Mouse (Mus musculus) intestine, embryonic 15.5 days (tissue): ENCODE results near the gene Hist3h2ba. TPM values are rescaled to one million over a fixed set of nuclear protein-coding genes. Genes with fewer than 3 reads are reported as not detected.

Source experiments
- ATAC-seq: fragments of 200-750 bp; cut with Nextera tagmentation; 2 replicates; pipeline ENCODE4 v1.8.0; 2017; ENCODE audit warnings: moderate TSS enrichment, moderate library complexity
- H3K27ac ChIP-seq: fragments of 300-500 bp; sonication (generic); 2 replicates; pipeline ENCODE4 v1.5.1; 2015; ENCODE audit warnings: mild to moderate bottlenecking, inconsistent platforms
- H3K27me3 ChIP-seq: fragments of 300-500 bp; sonication (generic); replicated peaks from 2 replicates; pipeline ENCODE4 v1.6.1; 2015; ENCODE audit warnings: inconsistent platforms
- H3K36me3 ChIP-seq: fragments of 300-500 bp; sonication (generic); 2 replicates; pipeline ENCODE4 v1.6.1; 2015; ENCODE audit warnings: inconsistent platforms
- H3K4me1 ChIP-seq: fragments of 300-500 bp; sonication (generic); replicated peaks from 2 replicates; pipeline ENCODE4 v1.6.1; 2015; ENCODE audit warnings: inconsistent platforms
- H3K4me2 ChIP-seq: fragments of 300-500 bp; sonication (generic); replicated peaks from 2 replicates; pipeline ENCODE4 v1.6.1; 2015; ENCODE audit warnings: mild to moderate bottlenecking, inconsistent platforms
- H3K4me3 ChIP-seq: fragments of 300-500 bp; sonication (generic); replicated peaks from 2 replicates; pipeline ENCODE4 v1.5.1; 2015; ENCODE audit warnings: inconsistent platforms
- H3K9ac ChIP-seq: fragments of 300-500 bp; sonication (generic); 2 replicates; pipeline ENCODE4 v1.6.1; 2015; ENCODE audit warnings: inconsistent platforms
- H3K9me3 ChIP-seq: fragments of 300-500 bp; sonication (generic); 2 replicates; pipeline ENCODE4 v1.6.1; 2016; ENCODE audit warnings: inconsistent platforms
- WGBS: fragments of 180-500 bp; shearing (Covaris S2); methylation state at CpG from one replicate; pipeline ENCODE4 v1.1.7; 2015; 5-methylcytosine and 5-hydroxymethylcytosine counted together
- polyA plus RNA-seq: library from polyadenylated mRNA; unstranded; fragments of >200 nt; fragmentation: Nextera tagmentation; extraction: Ambion mirVana; gene quantifications from 2 replicates; pipeline ENCODE4 v1.2.1, GENCODE M21; 2015

Gene Hist3h2ba
- polyA plus RNA-seq, 1 experiment from 2014 or later = 39.9 TPM

DNA sequence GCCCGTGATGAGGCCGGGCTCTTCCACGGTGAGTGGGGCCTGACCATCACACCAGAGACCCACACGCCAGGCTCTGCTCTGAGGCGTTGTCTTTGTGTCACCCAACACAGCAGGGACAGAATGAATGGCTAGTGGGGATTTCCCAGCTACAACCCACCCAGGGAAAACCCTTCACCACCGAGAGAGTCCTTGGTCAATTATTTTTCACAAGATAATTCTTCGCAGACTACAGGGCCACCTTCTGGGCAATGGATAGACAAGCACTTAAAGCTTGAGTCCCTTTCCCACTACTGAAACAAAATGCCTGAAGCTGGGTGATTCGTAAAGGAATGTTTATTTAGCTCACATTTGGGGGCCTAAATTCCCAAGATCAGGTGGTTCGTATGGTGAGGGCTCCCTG is 26.3 kb upstream of the Hist3h2ba start:
- H3K9me3 ChIP-seq = no peaks in the 10 kb centered on the region
- no peak for ATAC-seq
- no peak overlapping the region for H3K4me2 ChIP-seq
- no peak overlapping the region for H3K4me3 ChIP-seq
- H3K27me3 ChIP-seq = no peaks in the 10 kb centered on the region
- no peak overlapping the region for H3K9ac ChIP-seq
- no peaks in the 10 kb centered on the region for H3K4me1 ChIP-seq
- H3K27ac ChIP-seq = no peak overlapping the region
- H3K36me3 ChIP-seq = no peaks in the 10 kb centered on the region
- WGBS = 77% methylated on average over 9 of the region's 9 CpGs

DNA sequence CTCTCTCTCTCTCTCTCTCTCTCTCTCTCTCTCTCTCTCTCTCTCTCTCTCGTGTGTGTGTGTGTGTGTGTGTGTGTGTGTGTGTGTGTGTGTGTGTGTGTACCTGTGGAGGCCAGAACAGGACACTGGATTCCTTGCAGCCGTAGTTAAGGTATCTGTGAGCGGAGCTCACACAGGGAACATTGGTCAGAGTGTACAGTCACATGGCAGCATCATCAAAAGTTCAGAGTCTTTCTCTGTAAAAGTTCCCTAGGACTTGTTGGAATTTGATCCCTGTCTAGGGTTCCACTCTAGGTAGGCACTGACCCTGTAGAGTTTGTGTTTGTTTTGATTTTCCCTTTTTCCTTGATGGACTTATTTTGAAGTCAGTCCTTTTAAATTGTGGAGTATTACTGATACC is 22.1 kb upstream of the Hist3h2ba start:
- no peak overlapping the region for H3K27ac ChIP-seq
- ATAC-seq = peak; percentile 35; the same call in 1 of the 2 replicates
- H3K27me3 ChIP-seq = no peaks in the 10 kb centered on the region
- no peak overlapping the region for H3K9ac ChIP-seq
- peaks cover 6% of the 10 kb centered on the region; the same call in 1 of the 2 replicates for H3K36me3 ChIP-seq
- no peaks in the 10 kb centered on the region for H3K9me3 ChIP-seq
- no peak overlapping the region for H3K4me2 ChIP-seq
- H3K4me3 ChIP-seq = no peak overlapping the region
- H3K4me1 ChIP-seq = 0 out of 2 replicates have a peak, but pooled peaks cover 7% of the 10 kb centered on the region
- WGBS = 54% methylated on average over 2 of the region's 3 CpGs

DNA sequence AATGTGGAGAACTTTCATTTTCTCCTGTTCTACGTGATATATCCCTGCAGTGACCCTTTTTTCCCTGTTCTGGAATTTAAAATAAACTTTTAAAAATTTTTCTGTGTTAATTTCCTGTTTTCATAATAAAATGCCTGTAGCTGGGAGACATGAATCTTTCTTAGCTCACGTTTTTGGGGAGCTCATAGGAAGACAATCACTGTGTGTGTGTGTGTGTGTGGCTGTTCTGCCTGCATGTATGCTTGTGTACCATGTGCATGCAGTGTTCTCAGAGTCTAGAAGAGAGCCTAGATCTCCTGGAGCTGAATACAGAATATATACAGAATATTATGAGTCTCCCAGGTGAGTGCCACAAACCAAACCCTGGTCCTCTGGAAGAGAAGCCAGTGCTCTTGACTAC is 21.7 kb upstream of the Hist3h2ba start:
- Histone ChIP-seq H3K4me3 (no peak overlapping the region), H3K27ac (no peak overlapping the region), H3K4me2 (no peak overlapping the region), H3K36me3 (peaks cover 6% of the 10 kb centered on the region; the same call in 1 of the 2 replicates), H3K9ac (no peak overlapping the region), H3K9me3 (no peaks in the 10 kb centered on the region), H3K4me1 (0 out of 2 replicates have a peak, but pooled peaks cover 10% of the 10 kb centered on the region), H3K27me3 (no peaks in the 10 kb centered on the region)
- no peak for ATAC-seq
- WGBS = 58% methylated on average over 2 of the region's 2 CpGs

DNA sequence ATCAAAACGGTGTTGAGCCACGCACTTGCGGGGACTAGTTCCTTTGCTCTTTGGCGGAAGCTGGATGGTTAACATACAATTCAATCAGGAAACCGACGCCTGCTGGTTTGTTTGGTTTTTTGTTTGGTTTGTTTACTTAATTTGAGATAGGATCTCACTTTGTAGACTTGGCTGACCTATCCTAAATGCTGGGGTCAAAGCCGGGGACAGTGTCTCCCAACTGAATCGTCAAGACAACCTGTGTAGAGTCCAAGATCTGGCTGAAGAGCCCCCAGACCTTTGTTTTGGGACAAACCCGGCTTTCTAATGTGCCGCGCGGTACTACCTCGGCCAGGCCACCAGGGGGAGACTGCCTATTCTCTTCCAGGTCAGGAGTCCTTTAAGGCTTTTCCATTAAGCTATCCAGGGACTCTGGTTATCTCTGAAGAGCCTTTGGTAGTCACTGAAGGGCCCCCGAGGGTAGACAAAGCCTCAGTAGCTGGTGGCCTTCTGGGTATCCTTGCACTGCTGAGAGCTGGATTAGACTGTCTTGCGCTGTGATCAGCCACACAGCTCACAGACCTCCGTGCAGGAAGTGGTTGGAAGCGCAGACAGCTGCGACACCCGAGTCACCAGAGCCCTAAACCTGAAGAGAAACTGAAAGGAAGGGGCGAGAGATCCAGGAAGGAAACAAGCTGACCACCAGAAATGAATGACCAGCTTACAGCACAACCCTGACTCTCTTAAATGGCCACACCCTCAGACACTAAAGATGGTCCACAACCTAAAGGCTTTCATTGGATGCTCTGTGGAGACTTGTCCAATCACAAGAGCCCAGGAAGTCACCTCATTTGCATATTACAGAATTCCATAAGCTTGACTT is 20.7 kb upstream of the Hist3h2ba start:
- 20% methylated on average over 20 of the region's 20 CpGs for WGBS
- Histone ChIP-seq H3K9me3 (no peaks in the 10 kb centered on the region), H3K9ac (0 out of 2 replicates have a peak overlapping the region, but pooled peaks have one; percentile 5), H3K36me3 (peaks cover 10% of the 10 kb centered on the region), H3K27ac (peak overlapping the region; percentile 42), H3K4me2 (peak overlapping the region; percentile 46), H3K27me3 (no peaks in the 10 kb centered on the region), H3K4me3 (peak overlapping the region; percentile 17; the same call in 1 of the 2 replicates), H3K4me1 (0 out of 2 replicates have a peak, but pooled peaks cover 10% of the 10 kb centered on the region)
- peak; percentile 65 for ATAC-seq

DNA sequence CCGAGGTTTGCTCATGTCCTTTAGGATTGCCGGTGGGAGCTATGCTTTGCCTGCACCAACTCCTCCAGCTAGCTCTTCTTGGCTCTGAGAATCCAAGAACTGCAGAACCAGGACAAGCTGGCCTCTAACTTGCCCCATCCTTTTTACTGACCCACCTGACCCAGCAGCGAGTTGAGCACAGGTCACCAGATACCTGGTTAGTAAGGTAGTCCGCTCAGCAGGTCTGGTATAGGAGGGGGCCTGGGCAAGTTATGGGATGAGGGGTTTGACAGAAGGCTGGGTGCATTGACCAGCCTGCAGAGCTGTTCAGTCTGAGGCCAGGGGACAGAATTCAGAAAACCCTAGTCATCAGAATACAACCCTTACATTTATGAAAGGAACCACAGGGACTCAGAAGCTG is 19.7 kb upstream of the Hist3h2ba start:
- Histone ChIP-seq H3K9me3 (no peaks in the 10 kb centered on the region), H3K9ac (no peak overlapping the region), H3K36me3 (peaks cover 21% of the 10 kb centered on the region), H3K4me1 (0 out of 2 replicates have a peak, but pooled peaks cover 10% of the 10 kb centered on the region), H3K4me3 (no peak overlapping the region), H3K27me3 (no peaks in the 10 kb centered on the region), H3K27ac (no peak overlapping the region), H3K4me2 (no peak overlapping the region)
- ATAC-seq = no peak
- WGBS = 74% methylated on average over 3 of the region's 4 CpGs

DNA sequence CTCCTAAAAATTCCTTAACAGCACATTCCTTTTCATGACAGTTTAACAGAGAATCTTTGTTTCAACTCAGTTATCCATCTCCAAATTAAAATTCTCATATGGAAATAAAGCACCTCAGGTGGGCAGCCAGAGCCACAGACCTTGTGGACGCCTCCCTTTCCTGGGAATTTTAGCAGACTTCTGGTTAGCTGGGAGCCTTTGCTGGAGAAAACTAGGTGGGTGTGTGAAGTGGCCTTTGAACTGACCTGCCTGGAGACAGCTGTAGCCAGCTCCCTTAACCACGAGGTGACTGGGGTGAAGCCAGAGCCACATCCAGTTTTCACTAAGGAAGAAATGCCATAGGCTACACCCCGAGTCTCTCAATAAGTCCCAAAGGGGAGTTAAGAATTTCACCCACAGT is 19.1 kb upstream of the Hist3h2ba start:
- Histone ChIP-seq H3K27me3 (no peaks in the 10 kb centered on the region), H3K4me1 (0 out of 2 replicates have a peak, but pooled peaks cover 10% of the 10 kb centered on the region), H3K4me3 (no peak overlapping the region), H3K27ac (no peak overlapping the region), H3K9me3 (no peaks in the 10 kb centered on the region), H3K4me2 (no peak overlapping the region), H3K9ac (no peak overlapping the region), H3K36me3 (peaks cover 21% of the 10 kb centered on the region)
- ATAC-seq = no peak
- WGBS = 41% methylated on average over 3 of the region's 3 CpGs

DNA sequence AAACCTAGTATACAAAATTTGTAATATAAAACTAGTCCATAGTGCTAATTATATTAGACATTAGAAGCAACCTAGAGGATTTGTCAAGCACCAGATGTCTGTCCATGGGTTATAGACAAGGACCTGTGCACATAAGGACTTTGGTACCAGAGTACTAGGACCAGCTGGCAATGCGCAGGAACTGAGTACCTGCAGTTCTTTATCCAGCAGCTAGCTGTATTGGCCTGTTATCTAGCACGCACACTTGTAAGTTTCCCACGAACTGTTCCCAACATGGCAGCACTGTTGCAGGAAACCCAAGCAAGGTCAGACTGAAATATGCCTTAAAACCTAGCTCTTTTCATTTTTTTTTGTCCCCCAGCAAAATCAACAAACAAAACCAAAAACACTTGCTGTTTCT is 18.5 kb upstream of the Hist3h2ba start:
- Histone ChIP-seq H3K27me3 (no peaks in the 10 kb centered on the region), H3K4me2 (no peak overlapping the region), H3K9me3 (no peaks in the 10 kb centered on the region), H3K27ac (no peak overlapping the region), H3K4me3 (no peak overlapping the region), H3K36me3 (peaks cover 21% of the 10 kb centered on the region), H3K4me1 (0 out of 2 replicates have a peak, but pooled peaks cover 10% of the 10 kb centered on the region), H3K9ac (no peak overlapping the region)
- 82% methylated on average over 3 of the region's 3 CpGs for WGBS
- ATAC-seq = no peak

DNA sequence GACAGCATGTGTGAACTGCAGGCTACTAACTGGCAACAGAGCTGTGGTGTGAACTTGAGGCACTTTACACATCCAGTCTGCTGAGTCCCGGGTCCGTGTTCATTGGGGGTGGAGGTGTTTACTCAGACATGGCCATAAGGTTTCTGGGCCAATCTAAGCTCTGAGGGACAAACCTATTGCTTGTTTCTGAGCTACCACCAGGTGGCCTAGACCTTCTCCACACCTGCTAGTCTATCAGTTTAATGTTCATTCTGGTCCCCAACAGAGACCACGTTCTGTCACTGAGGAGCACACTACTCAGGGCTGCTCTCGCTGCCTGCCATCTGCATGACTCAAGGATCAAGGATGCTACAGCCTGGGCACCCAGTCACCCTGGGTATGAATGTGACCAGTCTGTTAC is 17.1 kb upstream of the Hist3h2ba start:
- Histone ChIP-seq H3K9me3 (no peaks in the 10 kb centered on the region), H3K27me3 (no peaks in the 10 kb centered on the region), H3K4me2 (no peak overlapping the region), H3K9ac (no peak overlapping the region), H3K36me3 (peaks cover 21% of the 10 kb centered on the region), H3K4me1 (0 out of 2 replicates have a peak, but pooled peaks cover 10% of the 10 kb centered on the region), H3K4me3 (no peak overlapping the region), H3K27ac (no peak overlapping the region)
- ATAC-seq = no peak
- 56% methylated on average over 4 of the region's 4 CpGs for WGBS

DNA sequence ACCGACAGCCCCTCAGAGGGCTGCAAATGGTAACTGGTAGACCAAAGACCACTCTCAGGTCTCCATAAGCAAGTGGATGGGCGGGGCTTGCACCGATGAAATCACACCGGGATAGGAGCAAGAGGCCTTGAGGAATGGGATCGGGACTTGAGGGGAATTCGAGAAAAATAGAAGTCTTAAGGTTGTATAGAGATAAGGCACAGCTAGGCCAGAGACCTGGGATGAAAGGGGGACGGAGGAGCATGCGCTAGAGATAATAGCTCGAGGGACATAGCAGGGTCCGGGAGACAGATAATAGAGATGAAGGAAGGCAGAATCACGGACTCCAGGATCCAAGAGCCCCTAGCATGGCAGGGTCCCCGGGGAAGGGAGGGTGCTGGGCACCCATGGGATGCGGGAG is 10.8 kb upstream of the Hist3h2ba start:
- H3K27ac ChIP-seq = peak overlapping the region; percentile 94
- ATAC-seq = 0 out of 2 replicates have a peak, but pooled peaks have one; percentile 7
- peaks cover 12% of the 10 kb centered on the region for H3K36me3 ChIP-seq
- peak overlapping the region; percentile 97 for H3K9ac ChIP-seq
- H3K4me1 ChIP-seq = peaks cover 15% of the 10 kb centered on the region
- H3K9me3 ChIP-seq = no peaks in the 10 kb centered on the region
- peak overlapping the region; percentile 84 for H3K4me2 ChIP-seq
- H3K4me3 ChIP-seq = peak overlapping the region; percentile 100
- under 1% methylated on average over 13 of the region's 13 CpGs for WGBS
- H3K27me3 ChIP-seq = no peaks in the 10 kb centered on the region

DNA sequence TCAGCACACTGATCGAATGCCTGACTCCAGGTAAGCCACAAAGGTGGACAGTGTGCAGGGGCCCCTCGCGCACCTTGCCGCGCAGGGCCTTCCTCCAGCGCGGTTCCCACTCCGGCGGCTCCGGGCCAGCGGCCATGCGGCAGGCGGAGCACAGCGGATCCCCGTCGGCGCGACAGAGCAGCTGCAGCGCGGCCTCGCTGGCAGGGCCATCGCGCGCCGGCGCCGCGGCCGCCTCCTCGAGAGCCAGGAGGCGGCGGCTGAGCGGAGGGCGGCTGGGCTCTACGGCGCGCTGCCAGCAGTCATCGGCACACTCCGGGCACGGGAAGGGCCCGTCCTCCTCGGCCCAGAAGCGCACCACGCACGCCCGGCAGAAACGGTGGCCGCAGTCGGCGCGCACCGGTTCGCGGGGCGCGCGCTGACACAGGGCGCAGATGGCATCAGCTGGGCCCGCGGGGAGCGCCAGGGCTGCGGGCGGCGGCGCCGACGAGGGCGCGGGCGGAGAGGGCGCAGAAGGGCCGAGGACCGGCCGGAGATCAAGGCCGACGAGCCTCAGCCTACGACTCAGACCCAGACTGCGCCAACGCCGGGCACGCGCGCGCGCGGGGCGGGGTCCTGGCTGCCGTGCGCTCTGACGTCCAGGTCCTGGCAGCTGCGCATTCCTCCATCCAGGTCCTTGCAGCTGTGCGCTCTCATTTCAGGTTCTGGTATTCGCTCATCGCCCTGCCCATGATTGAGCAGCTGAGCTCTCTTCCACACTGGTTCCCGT is 10.2 kb upstream of the Hist3h2ba start, which contains the start of gene Rnf187:
Gene Rnf187, minus strand, starts transcription at position 595 of the 766 bp plus-strand sequence.
- WGBS = under 1% methylated on average over 92 of the region's 95 CpGs
- peaks cover 15% of the 10 kb centered on the region for H3K4me1 ChIP-seq

DNA sequence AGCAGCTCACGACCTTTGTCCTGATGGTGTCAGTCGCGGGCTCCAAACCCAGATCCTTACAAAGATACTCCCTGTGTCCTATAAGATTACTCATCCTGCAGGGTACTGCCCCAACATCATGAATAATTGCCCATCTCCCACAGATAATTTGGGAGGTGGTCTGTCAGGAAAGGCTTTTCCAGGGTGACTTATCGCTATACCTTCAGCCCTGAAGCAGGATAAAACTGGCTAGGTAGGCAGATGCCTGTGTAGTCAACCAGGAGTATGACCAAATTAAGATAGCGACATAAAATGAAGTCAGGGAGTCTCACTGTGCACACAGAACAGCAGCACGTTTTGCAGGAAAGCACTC is 9.7 kb upstream of the Hist3h2ba start:
- H3K4me2 ChIP-seq = peak overlapping the region; percentile 84
- H3K36me3 ChIP-seq = 0 out of 2 replicates have a peak, but pooled peaks cover under 1% of the 10 kb centered on the region
- H3K4me3 ChIP-seq = peak overlapping the region; percentile 100
- H3K27me3 ChIP-seq = no peaks in the 10 kb centered on the region
- 0 out of 2 replicates have a peak, but pooled peaks have one; percentile 5 for ATAC-seq
- peak overlapping the region; percentile 97 for H3K9ac ChIP-seq
- peak overlapping the region; percentile 94 for H3K27ac ChIP-seq
- 12% methylated on average over 6 of the region's 6 CpGs for whole genome bisulfite sequencing
- H3K9me3 ChIP-seq = no peaks in the 10 kb centered on the region
- peaks cover 15% of the 10 kb centered on the region for H3K4me1 ChIP-seq

More for the DNA sequence above, 10.2 kb upstream of the Hist3h2ba start, which contains the start of gene Rnf187:
- Histone ChIP-seq H3K4me3 (peak within 1 kb of the TSS; percentile 100), H3K27me3 (no peaks in the 10 kb centered on the region), H3K27ac (peak within 1 kb of the TSS; percentile 94), H3K4me2 (peak within 1 kb of the TSS; percentile 84), H3K36me3 (peaks cover 6% of the 10 kb centered on the region), H3K9ac (peak within 1 kb of the TSS; percentile 97), H3K9me3 (no peaks in the 10 kb centered on the region)
- peak; percentile 98 for ATAC-seq

DNA sequence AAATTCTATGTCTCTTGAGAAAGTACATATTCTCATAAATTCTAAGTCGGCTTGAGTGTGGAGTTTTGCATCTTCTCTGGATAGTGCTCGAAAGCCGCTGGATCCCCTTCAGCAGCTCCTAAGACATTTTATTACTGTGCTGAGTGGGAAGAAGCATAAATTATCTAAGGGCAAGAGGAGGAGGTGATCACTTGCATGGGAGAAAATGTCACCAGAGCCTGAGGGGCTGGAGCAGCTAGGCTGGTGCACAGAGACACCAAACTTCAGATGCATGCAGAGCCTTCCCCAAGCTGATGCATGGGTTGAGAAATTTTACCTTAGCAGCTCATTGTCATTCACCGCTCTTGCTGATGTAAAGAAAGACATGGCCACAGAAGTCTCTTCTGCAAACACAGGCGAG is 4.6 kb upstream of the Hist3h2ba start:
- H3K27me3 ChIP-seq = no peaks in the 10 kb centered on the region
- H3K27ac ChIP-seq = no peak overlapping the region

More for the DNA sequence above, 4.6 kb upstream of the Hist3h2ba start:
- Histone ChIP-seq H3K36me3 (no peaks in the 10 kb centered on the region), H3K4me1 (peaks cover 4% of the 10 kb centered on the region; the same call in 1 of the 2 replicates), H3K4me2 (no peak overlapping the region), H3K9ac (no peak overlapping the region), H3K9me3 (no peaks in the 10 kb centered on the region), H3K4me3 (no peak overlapping the region)
- WGBS = 69% methylated on average over 5 of the region's 5 CpGs
- no peak for ATAC-seq
